Mouse (Mus musculus): ENCODE results near the gene Zfp446.
"Not testable (repeated sequence)": the region's sequence is repeated elsewhere in the genome, so short reads cannot be mapped to it uniquely, and the experiment has no call there.

- TF ChIP-seq CTCF (IDR thresholded peaks at IDR 0.05; ENCODE audit: control insufficient read depth, insufficient read depth, low read length); POLR2A (IDR thresholded peaks at IDR 0.05; ENCODE audit: borderline replicate concordance, control insufficient read depth, low read depth, low read length): not testable (repeated sequence)
These were observed 40.3 kb upstream of the Zfp446 start for GRCm38 (mm10) chr7:12937254-12937803.

All from bone marrow, adult 2 months (tissue).